Comparison of ENCODE assay signal across 26 mouse cellular contexts in the genomic region with DNA sequence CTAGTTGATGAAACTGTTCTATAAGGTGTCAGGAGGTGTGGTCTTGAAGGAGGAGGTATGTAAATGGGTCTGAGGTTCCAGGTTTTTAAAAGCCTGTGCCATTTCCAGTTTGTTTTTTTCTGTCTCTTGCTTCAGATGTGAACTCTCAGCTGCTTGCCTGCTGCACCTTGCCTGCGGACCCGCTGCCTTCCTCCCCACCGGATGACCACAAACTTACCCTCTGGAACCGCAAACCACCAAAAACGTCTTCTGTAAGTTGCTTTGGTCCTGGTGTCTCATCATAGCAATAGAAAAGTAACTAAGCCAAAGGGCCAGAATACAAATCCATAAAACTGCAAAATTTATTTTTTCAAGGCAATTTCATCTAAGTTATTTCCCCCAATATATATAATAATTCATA. TPM values are rescaled to one million over a fixed set of nuclear protein-coding genes. Genes with fewer than 3 reads are reported as not detected.
DNase-seq lines count a peak whose midpoint lies in the region; ATAC-seq lines count a peak whose summit lies in the region.
"Had no signal": no experiment of that assay in that cellular context is flagged by ENCODE, and none has a peak within 500 bp of the region (broad histone marks: within the 10 kb centered on the region; RNA-seq: fewer than 3 reads in every experiment).

No protein-coding gene starts in this region.

- no peak overlapping the region for H3K4me2 ChIP-seq in midbrain, embryonic 16.5 days (ENCODE audit: low read length)
- H3K4me2 ChIP-seq: embryonic facial prominence, embryonic 12.5 days; embryonic facial prominence, embryonic 15.5 days; forebrain, embryonic 12.5 days; forebrain, embryonic 15.5 days; heart, embryonic 13.5 days; hindbrain, embryonic 14.5 days had no signal

- no peaks in the 10 kb centered on the region for H3K27me3 ChIP-seq in midbrain, embryonic 16.5 days (ENCODE audit: control insufficient read depth, insufficient read depth, low read depth, low read length)
- H3K27me3 ChIP-seq: embryonic facial prominence, embryonic 12.5 days; embryonic facial prominence, embryonic 15.5 days; forebrain, embryonic 12.5 days; forebrain, embryonic 15.5 days; heart, embryonic 13.5 days had no signal

- H3K4me1 ChIP-seq in midbrain, embryonic 16.5 days (ENCODE audit: control insufficient read depth, insufficient read depth, low read length): no peaks in the 10 kb centered on the region
- H3K4me1 ChIP-seq: embryonic facial prominence, embryonic 12.5 days; embryonic facial prominence, embryonic 15.5 days; heart, embryonic 10.5 days; heart, embryonic 13.5 days had no signal

- no peak for ATAC-seq in CD4-positive, CD25-positive, alpha-beta regulatory T cell, adult 4 months
- no peak for ATAC-seq in midbrain, embryonic 16.5 days
- no peak for ATAC-seq in frontal cortex, adult (ENCODE audit: low TSS enrichment)
- ATAC-seq: forebrain, embryonic 15.5 days; hindbrain, postnatal 0 days; inflammation-experienced regulatory T-cells, adult 6 months had no signal

- no peak overlapping the region for H3K9ac ChIP-seq in midbrain, embryonic 16.5 days (ENCODE audit: low read depth, low read length)
- H3K9ac ChIP-seq: embryonic facial prominence, embryonic 12.5 days; embryonic facial prominence, embryonic 15.5 days; forebrain, embryonic 12.5 days; forebrain, embryonic 15.5 days; heart, embryonic 13.5 days; hindbrain, embryonic 14.5 days had no signal

- no peak overlapping the region for H3K27ac ChIP-seq in midbrain, embryonic 16.5 days (ENCODE audit: low read length)
- H3K27ac ChIP-seq: embryonic facial prominence, embryonic 12.5 days; embryonic facial prominence, embryonic 15.5 days; forebrain, embryonic 12.5 days; forebrain, embryonic 15.5 days; heart, adult 2 months; heart, embryonic 10.5 days; heart, embryonic 13.5 days; hindbrain, embryonic 14.5 days; hindbrain, postnatal 0 days had no signal

- no peaks in the 10 kb centered on the region for H3K9me3 ChIP-seq in midbrain, embryonic 16.5 days (replicated peaks; ENCODE audit: control insufficient read depth, low read length, poor library complexity, severe bottlenecking)
- H3K9me3 ChIP-seq: embryonic facial prominence, embryonic 12.5 days; embryonic facial prominence, embryonic 15.5 days; forebrain, embryonic 12.5 days; forebrain, embryonic 15.5 days; heart, embryonic 10.5 days; heart, embryonic 13.5 days had no signal

- no peaks in the 10 kb centered on the region for H3K36me3 ChIP-seq in midbrain, embryonic 16.5 days (ENCODE audit: control insufficient read depth, insufficient read depth, low read length)
- H3K36me3 ChIP-seq: embryonic facial prominence, embryonic 12.5 days; embryonic facial prominence, embryonic 15.5 days; forebrain, embryonic 12.5 days; forebrain, embryonic 15.5 days; heart, embryonic 10.5 days; heart, embryonic 13.5 days had no signal

- peak; percentile 26 for DNase-seq in CD4-positive, CD25-positive, alpha-beta regulatory T cell, adult 2 months (ENCODE audit: low read depth, low spot score)
- DNase-seq in thymus, postnatal 0 days (ENCODE audit: low spot score): peak; percentile 53
- peak; percentile 44 for DNase-seq in thymus, postnatal 25 days
- DNase-seq in frontal cortex, postnatal 10 days (ENCODE audit: low spot score in 2 of 2): no peak
- DNase-seq in adrenal gland, adult 8-10 months: no peak
- DNase-seq: adrenal gland, postnatal 14 days; cerebellum, adult 11 months; cerebellum, adult 2 months; cerebellum, adult 9-11 months; cerebellum, postnatal 25 days; gastrocnemius, postnatal 25 days; heart, adult 2 months; heart, postnatal 14 days; heart, postnatal 4 days had no signal

- 94% methylated on average over 5 of the region's 5 CpGs for WGBS in midbrain, embryonic 16.5 days

- H3K4me3 ChIP-seq in midbrain, embryonic 16.5 days (ENCODE audit: low read depth, low read length): no peak overlapping the region
- H3K4me3 ChIP-seq: embryonic facial prominence, embryonic 12.5 days; embryonic facial prominence, embryonic 15.5 days; forebrain, embryonic 12.5 days; forebrain, embryonic 15.5 days; heart, adult 2 months; heart, embryonic 10.5 days; heart, embryonic 13.5 days had no signal

RNA-seq across cellular contexts. Expression of a gene that starts 18.6 kb away (rescaled TPM):
- polyA plus RNA-seq in CD4-positive, CD25-positive, alpha-beta regulatory T cell, adult 4 months (2017; shearing (Covaris generic)): 100 to 1,000 TPM; 196 to 205 TPM
- polyA plus RNA-seq in thymus, postnatal 0 days (2015; fragmentation: Nextera tagmentation; extraction: Ambion mirVana): 240 and 282 TPM in 2 replicates
- 227 and 255 TPM in 2 replicates for polyA plus RNA-seq in midbrain, embryonic 16.5 days (2015; fragmentation: Nextera tagmentation; extraction: Ambion mirVana)
- 10 to 100 TPM; 21.7 to 45.1 (median 30.5) TPM for total RNA-seq in adrenal gland, adult 8-10 months (2022)

Comparison
In these comparisons a context has a peak if more than half of its experiments do, and no peak if none do; other contexts are left out.
1. DNase-seq: peak in CD4-positive, CD25-positive, alpha-beta regulatory T cell, adult 2 months (single experiment), thymus, postnatal 0 days (single experiment) and thymus, postnatal 25 days (single experiment); none in frontal cortex, postnatal 10 days (0 of 2) and adrenal gland, adult 8-10 months (single experiment).